Mouse (Mus musculus): ENCODE results near the gene Lpin1. TPM values are rescaled to one million over a fixed set of nuclear protein-coding genes. Genes with fewer than 3 reads are reported as not detected.

The Lpin1 gene
- polyA plus RNA-seq, 1 experiment, result 34.2 TPM

GRCm38 (mm10) chr12:16593761-16594160 is 17.0 kb downstream of the Lpin1 start:
- Histone ChIP-seq H3K4me1 (ENCODE audit: control insufficient read depth, insufficient read depth, low read length) (peaks cover 11% of the 10 kb centered on the region), H3K27me3 (replicated peaks; ENCODE audit: control insufficient read depth, insufficient read depth, low read length) (no peaks in the 10 kb centered on the region), H3K4me3 (ENCODE audit: insufficient read depth, low read depth, low read length) (no peak overlapping the region), H3K36me3 (ENCODE audit: control insufficient read depth, insufficient read depth, low read length) (no peaks in the 10 kb centered on the region), H3K27ac (ENCODE audit: insufficient read depth, low read depth, low read length) (no peak overlapping the region)
- no peak for DNase-seq
- WGBS, result 88% methylated on average over 7 of the region's 7 CpGs
- TF ChIP-seq CTCF (conservative IDR thresholded peaks at IDR 0.05; ENCODE audit: insufficient read depth, insufficient read length, low read depth, low read length) (no peak), POLR2A (IDR thresholded peaks at IDR 0.05; ENCODE audit: low read depth, low read length) (no peak)

GRCm38 (mm10) chr12:16593014-16593413 is 17.8 kb downstream of the Lpin1 start:
- no peak for DNase-seq
- Histone ChIP-seq H3K27me3 (replicated peaks; ENCODE audit: control insufficient read depth, insufficient read depth, low read length) (no peaks in the 10 kb centered on the region), H3K4me3 (ENCODE audit: insufficient read depth, low read depth, low read length) (no peak overlapping the region), H3K4me1 (ENCODE audit: control insufficient read depth, insufficient read depth, low read length) (peaks cover 11% of the 10 kb centered on the region), H3K27ac (ENCODE audit: insufficient read depth, low read depth, low read length) (no peak overlapping the region), H3K36me3 (ENCODE audit: control insufficient read depth, insufficient read depth, low read length) (no peaks in the 10 kb centered on the region)
- no peak for TF ChIP-seq CTCF (conservative IDR thresholded peaks at IDR 0.05; ENCODE audit: insufficient read depth, insufficient read length, low read depth, low read length)
- no peak for TF ChIP-seq POLR2A (IDR thresholded peaks at IDR 0.05; ENCODE audit: low read depth, low read length)
- 74% methylated on average over 7 of the region's 7 CpGs for WGBS

- TF ChIP-seq POLR2A (IDR thresholded peaks at IDR 0.05; ENCODE audit: low read depth, low read length) (no peak), CTCF (conservative IDR thresholded peaks at IDR 0.05; ENCODE audit: insufficient read depth, insufficient read length, low read depth, low read length) (no peak)
- no peak overlapping the region for H3K27ac ChIP-seq (ENCODE audit: insufficient read depth, low read depth, low read length)
- H3K4me3 ChIP-seq (ENCODE audit: insufficient read depth, low read depth, low read length), result no peak overlapping the region
- peaks cover 11% of the 10 kb centered on the region for H3K4me1 ChIP-seq (ENCODE audit: control insufficient read depth, insufficient read depth, low read length)
- no peaks in the 10 kb centered on the region for H3K27me3 ChIP-seq (replicated peaks; ENCODE audit: control insufficient read depth, insufficient read depth, low read length)
- WGBS, result 78% methylated on average over 5 of the region's 5 CpGs
- DNase-seq, result no peak
- no peaks in the 10 kb centered on the region for H3K36me3 ChIP-seq (ENCODE audit: control insufficient read depth, insufficient read depth, low read length)
These were observed 18.3 kb downstream of the Lpin1 start for GRCm38 (mm10) chr12:16592451-16592850.

- no peaks in the 10 kb centered on the region for H3K27me3 ChIP-seq (replicated peaks; ENCODE audit: control insufficient read depth, insufficient read depth, low read length)
- H3K27ac ChIP-seq (ENCODE audit: insufficient read depth, low read depth, low read length), result no peak overlapping the region; the same call in 1 of the 2 replicates
- peak overlapping the region; percentile 65 for H3K4me3 ChIP-seq (ENCODE audit: insufficient read depth, low read depth, low read length)
- DNase-seq, result peak; percentile 92
- peaks cover 14% of the 10 kb centered on the region for H3K4me1 ChIP-seq (ENCODE audit: control insufficient read depth, insufficient read depth, low read length)
- H3K36me3 ChIP-seq (ENCODE audit: control insufficient read depth, insufficient read depth, low read length), result no peaks in the 10 kb centered on the region
- 14% methylated on average over 15 of the region's 15 CpGs for WGBS
- TF ChIP-seq CTCF (conservative IDR thresholded peaks at IDR 0.05; ENCODE audit: insufficient read depth, insufficient read length, low read depth, low read length), result no peak
- TF ChIP-seq POLR2A (IDR thresholded peaks at IDR 0.05; ENCODE audit: low read depth, low read length), result no peak
These were observed 19.1 kb downstream of the Lpin1 start for GRCm38 (mm10) chr12:16591453-16592200.

- H3K27ac ChIP-seq (ENCODE audit: insufficient read depth, low read depth, low read length), result no peak overlapping the region
- peak; percentile 69 for DNase-seq
- no peaks in the 10 kb centered on the region for H3K27me3 ChIP-seq (replicated peaks; ENCODE audit: control insufficient read depth, insufficient read depth, low read length)
- peaks cover 27% of the 10 kb centered on the region for H3K4me1 ChIP-seq (ENCODE audit: control insufficient read depth, insufficient read depth, low read length)
- no peaks in the 10 kb centered on the region for H3K36me3 ChIP-seq (ENCODE audit: control insufficient read depth, insufficient read depth, low read length)
- 10% methylated on average over 4 of the region's 4 CpGs for WGBS
- TF ChIP-seq CTCF (conservative IDR thresholded peaks at IDR 0.05; ENCODE audit: insufficient read depth, insufficient read length, low read depth, low read length) (no peak), POLR2A (IDR thresholded peaks at IDR 0.05; ENCODE audit: low read depth, low read length) (no peak)
- no peak overlapping the region; the same call in 1 of the 2 replicates for H3K4me3 ChIP-seq (ENCODE audit: insufficient read depth, low read depth, low read length)
These were observed 20.8 kb downstream of the Lpin1 start for GRCm38 (mm10) chr12:16589966-16590365.

GRCm38 (mm10) chr12:16589204-16589949 is 21.4 kb downstream of the Lpin1 start:
- H3K27ac ChIP-seq (ENCODE audit: insufficient read depth, low read depth, low read length), result peak overlapping the region; percentile 69
- H3K4me1 ChIP-seq (ENCODE audit: control insufficient read depth, insufficient read depth, low read length), result peaks cover 27% of the 10 kb centered on the region
- DNase-seq, result peak; percentile 96
- TF ChIP-seq POLR2A (IDR thresholded peaks at IDR 0.05; ENCODE audit: low read depth, low read length) (peak; percentile 79), CTCF (conservative IDR thresholded peaks at IDR 0.05; ENCODE audit: insufficient read depth, insufficient read length, low read depth, low read length) (no peak)
- under 1% methylated on average over 36 of the region's 36 CpGs for WGBS
- H3K4me3 ChIP-seq (ENCODE audit: insufficient read depth, low read depth, low read length), result peak overlapping the region; percentile 94
- H3K27me3 ChIP-seq (replicated peaks; ENCODE audit: control insufficient read depth, insufficient read depth, low read length), result no peaks in the 10 kb centered on the region
- no peaks in the 10 kb centered on the region for H3K36me3 ChIP-seq (ENCODE audit: control insufficient read depth, insufficient read depth, low read length)
